Mouse (Mus musculus) myocyte (in vitro differentiated cells): ENCODE measurements around the gene Srsf4. TPM values are rescaled to one million over a fixed set of nuclear protein-coding genes. Genes with fewer than 3 reads are reported as not detected.

Experiments
- H3K27me3 ChIP-seq: one replicate; pipeline ENCODE4 v1.6.1; 2011; ENCODE audit not compliant: control insufficient read depth, insufficient read depth, insufficient read length
- H3K36me3 ChIP-seq: one replicate; pipeline ENCODE4 v1.6.1; 2011; ENCODE audit not compliant: control insufficient read depth, insufficient read depth
- H3K4me2 ChIP-seq: one replicate; pipeline ENCODE4 v1.6.1; 2011; ENCODE audit warnings: low read depth, control low read depth
- H3K4me3 ChIP-seq: one replicate; pipeline ENCODE4 v1.5.1; 2011; ENCODE audit warnings: mild to moderate bottlenecking, control low read depth, moderate library complexity
- H3K79me2 ChIP-seq: one replicate; pipeline ENCODE4 v1.6.1; 2011; ENCODE audit not compliant: control insufficient read depth, insufficient read depth
- H3ac ChIP-seq: one replicate; pipeline ENCODE4 v1.6.1; 2011; ENCODE audit not compliant: control insufficient read depth, insufficient read length
- CEBPB ChIP-seq: IDR thresholded peaks from 2 replicates; pipeline ENCODE4 v1.6.1; 2011; ENCODE audit warnings: mild to moderate bottlenecking, moderate library complexity; ENCODE audit not compliant: poor library complexity, insufficient read depth, severe bottlenecking
- E2F4 ChIP-seq: IDR thresholded peaks from one replicate; pipeline ENCODE4 v1.6.1; 2011; ENCODE audit warnings: mild to moderate bottlenecking, control low read depth, moderate library complexity; ENCODE audit not compliant: insufficient read depth
- MAX ChIP-seq: IDR thresholded peaks from one replicate; pipeline ENCODE4 v1.6.1; 2011; ENCODE audit warnings: low read depth, mild to moderate bottlenecking, control low read depth
- MYOD1 ChIP-seq, 3 experiments: IDR thresholded peaks; one replicate each; pipeline ENCODE4 v1.6.1; 2011; ENCODE audit warnings: control low read depth in 2 of 3, low read depth in 2 of 3, mild to moderate bottlenecking in 2 of 3, moderate library complexity in 1 of 3; ENCODE audit not compliant: insufficient read length in 2 of 3, control insufficient read depth in 1 of 3
- MYOG ChIP-seq, 3 experiments: IDR thresholded peaks; one replicate each; pipeline ENCODE4 v1.6.1; 2011; ENCODE audit warnings: control low read depth in 2 of 3, low read depth in 2 of 3, mild to moderate bottlenecking in 2 of 3; ENCODE audit not compliant: insufficient read length in 2 of 3, control insufficient read depth in 1 of 3, insufficient read depth in 1 of 3
- POLR2A ChIP-seq: IDR thresholded peaks from one replicate; pipeline ENCODE4 v1.6.1; 2011; ENCODE audit warnings: low read depth, mild to moderate bottlenecking, control low read depth, moderate library complexity; ENCODE audit not compliant: insufficient read length
- POLR2AphosphoS2 ChIP-seq: IDR thresholded peaks from one replicate; pipeline ENCODE4 v1.6.1; 2011; ENCODE audit warnings: low read depth, control low read depth; ENCODE audit not compliant: insufficient read length
- REST ChIP-seq: IDR thresholded peaks from one replicate; pipeline ENCODE4 v1.6.1; 2011; ENCODE audit warnings: mild to moderate bottlenecking, control low read depth, moderate library complexity; ENCODE audit not compliant: insufficient read depth, insufficient read length
- SRF ChIP-seq: IDR thresholded peaks from one replicate; pipeline ENCODE4 v1.6.1; 2011; ENCODE audit warnings: low read depth; ENCODE audit not compliant: control insufficient read depth, insufficient read length
- TCF12 ChIP-seq: IDR thresholded peaks from one replicate; pipeline ENCODE4 v1.6.1; 2011; ENCODE audit warnings: mild to moderate bottlenecking, control low read depth; ENCODE audit not compliant: poor library complexity, insufficient read depth, severe bottlenecking
- TCF3 ChIP-seq: IDR thresholded peaks from one replicate; pipeline ENCODE4 v1.6.1; 2011; ENCODE audit warnings: low read depth, control low read depth; ENCODE audit not compliant: insufficient read length
- USF1 ChIP-seq: IDR thresholded peaks from one replicate; pipeline ENCODE4 v1.6.1; 2011; ENCODE audit warnings: low read depth, mild to moderate bottlenecking, control low read depth, moderate library complexity
- polyA plus RNA-seq: library from polyadenylated mRNA; unstranded; fragments of >200 nt; fragmentation: generic; extraction: Trizol; gene quantifications from one replicate; pipeline ENCODE4 v1.2.1, GENCODE M21; 2012; ENCODE audit warnings: missing spikeins

Gene Srsf4
- polyA plus RNA-seq, 1 experiment, result 33.5 TPM

DNA sequence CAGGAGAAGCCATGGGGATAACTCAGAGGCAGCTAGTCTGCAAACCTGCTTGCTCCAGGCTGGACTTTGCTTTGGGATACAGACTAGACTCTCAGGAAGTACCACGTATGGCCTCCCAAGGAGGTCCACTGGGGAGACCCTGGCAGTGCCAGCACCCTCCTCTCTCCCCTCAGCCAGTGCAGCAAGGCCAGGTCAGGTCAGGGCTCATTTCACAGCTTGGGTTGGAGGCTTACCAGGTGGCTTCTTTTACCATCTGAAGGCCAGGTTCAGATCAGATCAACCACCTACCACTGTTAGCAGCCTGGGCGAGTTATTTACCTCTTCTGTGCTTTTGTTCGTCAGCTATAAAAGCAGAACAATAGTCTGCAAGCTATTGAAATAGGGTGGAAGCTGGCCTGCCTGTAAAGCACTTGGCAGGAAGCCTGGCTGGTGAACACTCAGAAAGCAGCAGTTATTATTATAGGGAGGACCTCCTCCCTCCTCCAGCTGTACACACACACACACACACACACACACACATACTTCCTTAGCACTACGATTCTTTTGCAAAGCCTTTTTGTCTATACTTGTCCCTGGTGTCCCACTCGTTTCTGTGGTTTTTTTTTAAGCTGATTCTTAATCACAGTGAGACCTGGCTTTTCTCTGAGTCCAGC is 23.3 kb upstream of the Srsf4 start:
- Histone ChIP-seq H3ac (no peak overlapping the region), H3K4me2 (no peak overlapping the region)

DNA sequence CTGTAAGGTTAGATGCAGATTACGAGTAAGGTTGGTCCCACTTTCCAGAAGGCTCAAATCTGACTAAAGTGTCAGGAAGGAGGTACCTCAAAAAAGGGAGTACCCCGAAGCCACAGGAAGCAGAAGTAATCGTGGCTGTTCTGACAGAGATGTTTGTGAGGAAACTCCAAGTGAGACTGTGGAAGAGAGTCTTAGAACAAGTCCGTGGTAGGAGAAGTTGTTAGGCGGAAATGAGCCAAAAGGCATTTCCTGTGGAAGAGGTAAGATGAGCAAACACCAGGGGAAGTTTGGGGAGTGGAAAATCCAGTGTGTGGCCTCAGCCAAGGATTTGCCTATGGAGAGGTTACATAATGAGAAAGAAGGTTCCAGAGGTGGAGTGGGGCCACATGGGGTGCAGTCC is 18.5 kb upstream of the Srsf4 start:
- Histone ChIP-seq H3K36me3 (peaks cover 2% of the 10 kb centered on the region), H3K27me3 (no peaks in the 10 kb centered on the region), H3K4me2 (no peak overlapping the region), H3K4me3 (no peak overlapping the region), H3ac (no peak overlapping the region), H3K79me2 (no peaks in the 10 kb centered on the region)
- TF ChIP-seq E2F4 (no peak), MYOG (IDR thresholded peaks at IDR 0.05; ENCODE audit: control insufficient read depth in 1 of 3, insufficient read depth in 1 of 3, insufficient read length in 2 of 3, low read depth in 2 of 3) (no peak)

More for the DNA sequence above, 23.3 kb upstream of the Srsf4 start:
- Histone ChIP-seq H3K27me3 (no peaks in the 10 kb centered on the region), H3K4me3 (no peak overlapping the region), H3K36me3 (no peaks in the 10 kb centered on the region), H3K79me2 (no peaks in the 10 kb centered on the region)
- TF ChIP-seq POLR2AphosphoS2 (no peak), TCF3 (no peak), USF1 (no peak), MYOG (IDR thresholded peaks at IDR 0.05; ENCODE audit: control insufficient read depth in 1 of 3, insufficient read depth in 1 of 3, insufficient read length in 2 of 3, low read depth in 2 of 3) (no peak), SRF (no peak), CEBPB (no peak), REST (no peak)

DNA sequence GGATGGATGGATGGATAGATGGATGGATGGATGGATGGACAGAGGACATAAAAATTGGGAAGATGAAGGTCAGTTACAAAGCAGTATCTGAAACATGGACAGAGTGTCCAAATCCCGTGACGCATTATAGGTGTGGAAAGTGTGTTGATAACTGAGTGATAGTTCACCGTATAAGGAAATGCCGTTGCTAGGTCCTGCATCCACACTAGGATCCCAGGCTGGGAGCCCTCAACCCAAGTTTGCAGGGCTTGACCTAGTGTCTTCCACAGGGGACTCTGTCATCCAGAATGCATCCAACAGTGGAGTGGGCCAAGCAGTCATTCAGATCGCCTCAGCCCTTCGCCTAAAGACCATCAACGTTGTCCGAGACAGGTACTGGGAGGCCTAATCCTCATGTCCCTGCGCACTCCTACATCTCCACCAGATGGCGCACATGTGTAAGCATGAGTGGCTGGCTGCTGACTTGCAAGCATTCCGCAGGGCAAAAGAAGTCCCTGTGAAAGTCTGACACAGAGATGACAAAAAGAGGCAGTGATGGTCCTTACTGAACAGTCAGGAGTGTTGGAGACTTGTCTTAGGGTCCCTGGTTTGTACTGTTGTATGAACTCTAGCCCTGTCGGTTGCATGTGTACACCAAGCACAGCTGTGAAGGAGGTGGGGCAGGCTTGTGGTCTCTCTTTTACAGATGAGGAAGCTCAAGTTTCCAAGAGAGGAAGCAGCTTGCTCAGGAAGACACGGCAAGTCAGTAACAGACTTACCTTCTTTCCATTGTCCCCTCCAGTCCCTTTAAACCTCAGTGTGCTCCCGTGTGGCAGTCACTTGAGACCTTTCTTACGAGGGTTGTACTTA is 12.7 kb upstream of the Srsf4 start:
- Histone ChIP-seq H3K79me2 (no peaks in the 10 kb centered on the region), H3ac (no peak overlapping the region), H3K36me3 (peaks cover 25% of the 10 kb centered on the region), H3K4me3 (no peak overlapping the region), H3K27me3 (no peaks in the 10 kb centered on the region), H3K4me2 (peak overlapping the region; percentile 13)
- TF ChIP-seq SRF (no peak), MAX (no peak), MYOD1 (IDR thresholded peaks at IDR 0.05; ENCODE audit: control insufficient read depth in 1 of 3, insufficient read length in 2 of 3, low read depth in 2 of 3) (peak in 2 of 3 experiments; percentile 33 to 43), POLR2AphosphoS2 (no peak)

- peaks cover 25% of the 10 kb centered on the region for H3K36me3 ChIP-seq
Observed at GRCm38 (mm10) chr4:131861341-131861739, 12.1 kb upstream of the Srsf4 start.

GRCm38 (mm10) chr4:131872672-131873292 is 635 bp upstream of the Srsf4 start:
- peaks cover 42% of the 10 kb centered on the region for H3K79me2 ChIP-seq
- peak overlapping the region; percentile 81 for H3ac ChIP-seq
- no peaks in the 10 kb centered on the region for H3K36me3 ChIP-seq
- H3K4me2 ChIP-seq, result peak overlapping the region; percentile 92
- H3K4me3 ChIP-seq, result peak overlapping the region; percentile 87
- H3K27me3 ChIP-seq, result no peaks in the 10 kb centered on the region
- no peak for TF ChIP-seq SRF
- TF ChIP-seq CEBPB, result no peak
- no peak for TF ChIP-seq MYOD1 (IDR thresholded peaks at IDR 0.05; ENCODE audit: control insufficient read depth in 1 of 3, insufficient read length in 2 of 3, low read depth in 2 of 3)
- TF ChIP-seq TCF3, result no peak
- no peak for TF ChIP-seq MYOG (IDR thresholded peaks at IDR 0.05; ENCODE audit: control insufficient read depth in 1 of 3, insufficient read depth in 1 of 3, insufficient read length in 2 of 3, low read depth in 2 of 3)
- TF ChIP-seq MAX, result no peak
- no peak for TF ChIP-seq POLR2A
- TF ChIP-seq REST, result no peak
- TF ChIP-seq POLR2AphosphoS2, result no peak
- TF ChIP-seq E2F4, result no peak
- no peak for TF ChIP-seq USF1
- no peak for TF ChIP-seq TCF12

More at GRCm38 (mm10) chr4:131861341-131861739, 12.1 kb upstream of the Srsf4 start:
- H3K4me3 ChIP-seq, result no peak overlapping the region
- no peak overlapping the region for H3ac ChIP-seq
- no peaks in the 10 kb centered on the region for H3K79me2 ChIP-seq
- TF ChIP-seq CEBPB, result no peak
- no peak for TF ChIP-seq TCF12
- no peak for TF ChIP-seq E2F4
- no peak for TF ChIP-seq POLR2AphosphoS2
- no peak for TF ChIP-seq MYOG (IDR thresholded peaks at IDR 0.05; ENCODE audit: control insufficient read depth in 1 of 3, insufficient read depth in 1 of 3, insufficient read length in 2 of 3, low read depth in 2 of 3)
- TF ChIP-seq SRF, result no peak
- TF ChIP-seq POLR2A, result no peak
- TF ChIP-seq MYOD1 (IDR thresholded peaks at IDR 0.05; ENCODE audit: control insufficient read depth in 1 of 3, insufficient read length in 2 of 3, low read depth in 2 of 3), result no peak
- no peak for TF ChIP-seq REST
- TF ChIP-seq TCF3, result no peak
- TF ChIP-seq MAX, result no peak
- no peak for TF ChIP-seq USF1
- peak overlapping the region; percentile 13 for H3K4me2 ChIP-seq
- no peaks in the 10 kb centered on the region for H3K27me3 ChIP-seq
